ENCODE assay signal across 10 mouse cellular contexts in the genomic region with DNA sequence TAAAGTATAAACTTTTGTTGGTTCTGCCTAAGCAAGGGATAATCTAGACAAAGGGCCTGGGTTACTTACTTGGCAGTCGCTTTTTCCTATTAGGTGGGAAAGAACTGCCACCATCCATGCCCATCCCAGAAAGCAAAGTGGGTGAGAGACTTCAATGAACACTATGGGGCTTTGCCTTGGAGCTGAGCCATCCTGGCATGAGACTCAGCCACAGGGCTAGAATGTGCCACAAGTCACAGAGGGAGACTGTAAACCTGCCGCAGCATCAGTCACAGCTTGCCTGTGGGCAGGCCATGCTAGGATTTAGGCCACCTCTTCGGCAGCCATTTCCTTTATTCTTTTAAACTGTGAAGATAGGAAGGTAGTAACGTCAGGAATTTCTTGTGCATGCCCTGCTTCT.
DNase-seq lines count a peak whose midpoint lies in the region; ATAC-seq and TF ChIP-seq lines count a peak whose summit lies in the region.
"Had no signal": no experiment of that assay in that cellular context is flagged by ENCODE, and none has a peak within 500 bp of the region (broad histone marks: within the 10 kb centered on the region; RNA-seq: fewer than 3 reads in every experiment).

No protein-coding gene starts in this region.

- no peak overlapping the region for H3K4me2 ChIP-seq in heart, embryonic 13.5 days
- H3K4me2 ChIP-seq in midbrain, embryonic 12.5 days (replicated peaks) = no peak overlapping the region
- no peak overlapping the region for H3K4me2 ChIP-seq in midbrain, embryonic 15.5 days
- H3K4me2 ChIP-seq in hindbrain, postnatal 0 days (ENCODE audit: low read depth, low read length) = no peak overlapping the region
- no peak overlapping the region for H3K4me2 ChIP-seq in stomach, embryonic 16.5 days (ENCODE audit: low read depth, low read length)

- intact Hi-C loops in heart, postnatal 14 days (cut with DNase I) = no loop called here

- peaks cover 26% of the 10 kb centered on the region for H3K4me1 ChIP-seq in heart, embryonic 13.5 days
- peaks cover 13% of the 10 kb centered on the region for H3K4me1 ChIP-seq in midbrain, embryonic 12.5 days
- H3K4me1 ChIP-seq in midbrain, embryonic 15.5 days = peaks cover 13% of the 10 kb centered on the region
- H3K4me1 ChIP-seq in hindbrain, postnatal 0 days (ENCODE audit: insufficient read depth, low read length) = no peaks in the 10 kb centered on the region; the same call in 1 of the 2 replicates
- peaks cover 14% of the 10 kb centered on the region; the same call in 1 of the 2 replicates for H3K4me1 ChIP-seq in stomach, embryonic 16.5 days (ENCODE audit: control insufficient read depth, insufficient read depth, low read length)

- ATAC-seq in heart, embryonic 13.5 days (ENCODE audit: extremely low read depth, insufficient number of reproducible peaks, low FRiP score, low TSS enrichment) = no peak
- ATAC-seq in midbrain, embryonic 12.5 days (ENCODE audit: low FRiP score, low read depth) = no peak
- no peak for ATAC-seq in midbrain, embryonic 15.5 days (replicated peaks)
- no peak for ATAC-seq in hindbrain, postnatal 0 days
- ATAC-seq in stomach, embryonic 16.5 days (ENCODE audit: insufficient read depth, low FRiP score) = no peak

- no peak for DNase-seq in heart, postnatal 14 days
- peak; percentile 44 for DNase-seq in hindbrain, postnatal 0 days (ENCODE audit: low spot score)
- DNase-seq in c-Kit-positive CD71-positive TER-119-positive erythroid progenitor cells, embryonic 14.5 days (ENCODE audit: low spot score) = no peak
- DNase-seq: kidney, adult 11 months; retina, postnatal 1 day; thymus, adult 2 months had no signal

- no peaks in the 10 kb centered on the region for H3K27me3 ChIP-seq in heart, embryonic 13.5 days (replicated peaks)
- no peaks in the 10 kb centered on the region for H3K27me3 ChIP-seq in midbrain, embryonic 12.5 days
- H3K27me3 ChIP-seq in midbrain, embryonic 15.5 days (replicated peaks) = no peaks in the 10 kb centered on the region
- H3K27me3 ChIP-seq in hindbrain, postnatal 0 days (ENCODE audit: insufficient read depth, low read length) = no peaks in the 10 kb centered on the region
- H3K27me3 ChIP-seq in stomach, embryonic 16.5 days (ENCODE audit: control insufficient read depth, insufficient read depth, low read length) = no peaks in the 10 kb centered on the region

- no peak overlapping the region for H3K9ac ChIP-seq in heart, embryonic 13.5 days
- H3K9ac ChIP-seq in midbrain, embryonic 12.5 days (replicated peaks) = no peak overlapping the region
- no peak overlapping the region for H3K9ac ChIP-seq in midbrain, embryonic 15.5 days
- H3K9ac ChIP-seq in hindbrain, postnatal 0 days (replicated peaks; ENCODE audit: low read length) = no peak overlapping the region
- H3K9ac ChIP-seq in stomach, embryonic 16.5 days (ENCODE audit: low read length) = no peak overlapping the region

- TF ChIP-seq CTCF in hindbrain, postnatal 0 days (IDR thresholded peaks at IDR 0.05; ENCODE audit: low read depth) = no peak

- no peaks in the 10 kb centered on the region for H3K9me3 ChIP-seq in heart, embryonic 13.5 days
- H3K9me3 ChIP-seq in midbrain, embryonic 12.5 days = no peaks in the 10 kb centered on the region
- no peaks in the 10 kb centered on the region for H3K9me3 ChIP-seq in midbrain, embryonic 15.5 days
- no peaks in the 10 kb centered on the region for H3K9me3 ChIP-seq in hindbrain, postnatal 0 days (ENCODE audit: low read length)
- no peaks in the 10 kb centered on the region; the same call in 1 of the 2 replicates for H3K9me3 ChIP-seq in stomach, embryonic 16.5 days (replicated peaks; ENCODE audit: control insufficient read depth, low read length)

- peaks cover 8% of the 10 kb centered on the region for H3K36me3 ChIP-seq in heart, embryonic 13.5 days
- H3K36me3 ChIP-seq in midbrain, embryonic 12.5 days = no peaks in the 10 kb centered on the region
- no peaks in the 10 kb centered on the region for H3K36me3 ChIP-seq in midbrain, embryonic 15.5 days (replicated peaks)
- H3K36me3 ChIP-seq in hindbrain, postnatal 0 days (ENCODE audit: insufficient read depth, low read length) = no peaks in the 10 kb centered on the region
- H3K36me3 ChIP-seq in stomach, embryonic 16.5 days (ENCODE audit: control insufficient read depth, insufficient read depth, low read length) = peaks cover 3% of the 10 kb centered on the region; the same call in 1 of the 2 replicates

- H3K27ac ChIP-seq in heart, embryonic 13.5 days (replicated peaks) = peak overlapping the region; percentile 77
- peak overlapping the region; percentile 87 for H3K27ac ChIP-seq in midbrain, embryonic 12.5 days (replicated peaks)
- H3K27ac ChIP-seq in midbrain, embryonic 15.5 days = no peak overlapping the region
- no peak overlapping the region; the same call in 1 of the 2 replicates for H3K27ac ChIP-seq in hindbrain, postnatal 0 days
- peak overlapping the region; percentile 79 for H3K27ac ChIP-seq in stomach, embryonic 16.5 days (ENCODE audit: low read length)

- 75% methylated on average over 4 of the region's 4 CpGs for WGBS in heart, embryonic 13.5 days
- 86% methylated on average over 4 of the region's 4 CpGs for WGBS in midbrain, embryonic 12.5 days
- WGBS in midbrain, embryonic 15.5 days = 78% methylated on average over 4 of the region's 4 CpGs
- 59% methylated on average over 4 of the region's 4 CpGs for WGBS in hindbrain, postnatal 0 days
- WGBS in stomach, embryonic 16.5 days = 78% methylated on average over 4 of the region's 4 CpGs

- H3K4me3 ChIP-seq in heart, embryonic 13.5 days = no peak overlapping the region
- H3K4me3 ChIP-seq in midbrain, embryonic 12.5 days = no peak overlapping the region
- no peak overlapping the region for H3K4me3 ChIP-seq in midbrain, embryonic 15.5 days
- H3K4me3 ChIP-seq in hindbrain, postnatal 0 days (ENCODE audit: low read length) = no peak overlapping the region
- no peak overlapping the region for H3K4me3 ChIP-seq in stomach, embryonic 16.5 days (replicated peaks; ENCODE audit: low read length)

Comparison
In these comparisons a context has a peak if more than half of its experiments do, and no peak if none do; other contexts are left out.
1. H3K27ac ChIP-seq: peak in heart, embryonic 13.5 days (single experiment), midbrain, embryonic 12.5 days (single experiment) and stomach, embryonic 16.5 days (single experiment); none in midbrain, embryonic 15.5 days (single experiment) and hindbrain, postnatal 0 days (single experiment).